Mouse (Mus musculus) spleen, postnatal 10 days (tissue): ENCODE results near the gene Ms4a3.
A peak's percentile ranks its signal among the peaks of the same experiment; 100 is the strongest.

Experiments used
- DNase-seq, 2 experiments: peaks; one replicate each; pipeline ENCODE4 v3.0.0; 2021 to 2022; ENCODE audit warnings: low spot score in 2 of 2

The Ms4a3 gene

GRCm38 (mm10) chr19:11589205-11589604 is 51.4 kb downstream of the Ms4a3 start:
- DNase-seq: peak in 1 of 2 experiments; percentile 31
